Mouse (Mus musculus): ENCODE measurements around the gene Fnip2.

Gene Fnip2

GRCm38 (mm10) chr3:79415929-79416328, 151.7 kb downstream of the Fnip2 start:
- DNase-seq (ENCODE audit: low spot score in 2 of 2): no peak

- no peak for DNase-seq (ENCODE audit: low spot score in 2 of 2)
Measured at GRCm38 (mm10) chr3:79415081-79415480, 152.5 kb downstream of the Fnip2 start.

- DNase-seq (ENCODE audit: low spot score in 2 of 2): no peak
Measured at GRCm38 (mm10) chr3:79413492-79413891, 154.1 kb downstream of the Fnip2 start.

GRCm38 (mm10) chr3:79411666-79412065, 155.9 kb downstream of the Fnip2 start:
- no peak for DNase-seq (ENCODE audit: low spot score in 2 of 2)

- no peak for DNase-seq (ENCODE audit: low spot score in 2 of 2)
Measured at GRCm38 (mm10) chr3:79410629-79410995, 157.0 kb downstream of the Fnip2 start.

GRCm38 (mm10) chr3:79409927-79410628, 157.5 kb downstream of the Fnip2 start:
- DNase-seq (ENCODE audit: low spot score in 2 of 2): no peak

GRCm38 (mm10) chr3:79408546-79408945, 159.1 kb downstream of the Fnip2 start:
- no peak for DNase-seq (ENCODE audit: low spot score in 2 of 2)

All from heart, adult 9 months (tissue).